16 mouse cellular contexts compared by ENCODE assay signal in genomic region chr7:80055781-80056180, GRCm38 (mm10). TPM values are rescaled to one million over a fixed set of nuclear protein-coding genes. Genes with fewer than 3 reads are reported as not detected.
A peak's percentile ranks its signal among the peaks of the same experiment; 100 is the strongest.
DNase-seq lines count a peak whose midpoint lies in the region; ATAC-seq and TF ChIP-seq lines count a peak whose summit lies in the region.
"Had no signal": no experiment of that assay in that cellular context is flagged by ENCODE, and none has a peak within 500 bp of the region (broad histone marks: within the 10 kb centered on the region; RNA-seq: fewer than 3 reads in every experiment).

No protein-coding gene starts in this region.

- H3K4me2 ChIP-seq in heart, embryonic 14.5 days (ENCODE audit: low read length), result 0 out of 2 replicates have a peak overlapping the region, but pooled peaks have one; percentile 11
- no peak overlapping the region for H3K4me2 ChIP-seq in kidney, embryonic 16.5 days (replicated peaks; ENCODE audit: low read depth, low read length)
- H3K4me2 ChIP-seq in kidney, embryonic 14.5 days (replicated peaks; ENCODE audit: low read depth, low read length), result no peak overlapping the region
- no peak overlapping the region for H3K4me2 ChIP-seq in midbrain, embryonic 11.5 days
- H3K4me2 ChIP-seq: limb, embryonic 15.5 days; neural tube, embryonic 13.5 days had no signal

- intact Hi-C loops in heart, postnatal 25 days (cut with DNase I), result no loop called here
- intact Hi-C loops in left cerebral cortex, postnatal 14 days (cut with DNase I), result no loop called here

- WGBS in heart, embryonic 14.5 days, result 76% methylated on average over 12 of the region's 12 CpGs
- WGBS in kidney, embryonic 16.5 days, result 65% methylated on average over 12 of the region's 12 CpGs
- 65% methylated on average over 12 of the region's 12 CpGs for WGBS in kidney, embryonic 14.5 days
- 85% methylated on average over 12 of the region's 12 CpGs for whole genome bisulfite sequencing in midbrain, embryonic 10.5 days
- WGBS in midbrain, embryonic 11.5 days, result 87% methylated on average over 12 of the region's 12 CpGs
- WGBS in small intestine, adult 2 months, result 56% methylated on average over 12 of the region's 12 CpGs

- no peak overlapping the region; a peak in 1 of 4 replicates for H3K27ac ChIP-seq in heart, embryonic 14.5 days (replicated peaks in 1 of 2; ENCODE audit: control insufficient read depth in 1 of 2, insufficient read depth in 1 of 2, low read depth in 2 of 2, low read length in 2 of 2)
- H3K27ac ChIP-seq in kidney, embryonic 16.5 days (ENCODE audit: low read length), result peak overlapping the region; percentile 89; the same call in 1 of the 2 replicates
- no peak overlapping the region for H3K27ac ChIP-seq in kidney, embryonic 14.5 days (ENCODE audit: low read depth, low read length)
- 0 out of 2 replicates have a peak overlapping the region, but pooled peaks have one; percentile 82 for H3K27ac ChIP-seq in midbrain, embryonic 10.5 days (replicated peaks)
- no peak overlapping the region for H3K27ac ChIP-seq in midbrain, embryonic 11.5 days (ENCODE audit: low read depth, low read length)
- H3K27ac ChIP-seq in small intestine, adult 2 months (ENCODE audit: insufficient read depth, low read depth, low read length), result peak overlapping the region; percentile 62
- H3K27ac ChIP-seq: neural tube, embryonic 13.5 days had no signal

- ATAC-seq in heart, embryonic 14.5 days (ENCODE audit: insufficient number of reproducible peaks, insufficient read depth, low FRiP score, low read depth), result no peak
- ATAC-seq in kidney, embryonic 16.5 days (ENCODE audit: low FRiP score, low TSS enrichment), result no peak
- no peak for ATAC-seq in kidney, embryonic 14.5 days (ENCODE audit: low FRiP score, low TSS enrichment)
- no peak for ATAC-seq in midbrain, embryonic 11.5 days (ENCODE audit: low FRiP score)
- ATAC-seq: forebrain, postnatal 0 days had no signal

- no peaks in the 10 kb centered on the region for H3K9me3 ChIP-seq in heart, embryonic 14.5 days (ENCODE audit: control insufficient read depth, low read length)
- H3K9me3 ChIP-seq in kidney, embryonic 16.5 days (ENCODE audit: low read length), result no peaks in the 10 kb centered on the region
- H3K9me3 ChIP-seq in kidney, embryonic 14.5 days (ENCODE audit: control insufficient read depth, low read length), result no peaks in the 10 kb centered on the region
- no peaks in the 10 kb centered on the region for H3K9me3 ChIP-seq in midbrain, embryonic 10.5 days (replicated peaks)
- H3K9me3 ChIP-seq in midbrain, embryonic 11.5 days (ENCODE audit: control insufficient read depth, low read length), result no peaks in the 10 kb centered on the region
- H3K9me3 ChIP-seq: limb, embryonic 15.5 days; neural tube, embryonic 13.5 days had no signal

- no peak for TF ChIP-seq CTCF in small intestine, adult 2 months (IDR thresholded peaks at IDR 0.05; ENCODE audit: extremely low read depth, insufficient read length, insufficient replicate concordance, low read depth, low read length)

- DNase-seq in heart, postnatal 25 days (ENCODE audit: low spot score), result no peak
- DNase-seq in midbrain, embryonic 10.5 days (ENCODE audit: low spot score), result no peak
- no peak for DNase-seq in midbrain, embryonic 11.5 days (ENCODE audit: low spot score, missing footprints)
- DNase-seq in left cerebral cortex, postnatal 14 days (ENCODE audit: low spot score in 2 of 2), result no peak
- DNase-seq: B cell, adult 2 months; forebrain, postnatal 0 days; gastrocnemius, postnatal 25 days; heart, postnatal 4 days; right cerebral cortex, postnatal 25 days; thymus, adult 18-20 months had no signal

- no peaks in the 10 kb centered on the region for H3K27me3 ChIP-seq in heart, embryonic 14.5 days (ENCODE audit: control insufficient read depth, insufficient read depth, low read length)
- H3K27me3 ChIP-seq in kidney, embryonic 16.5 days (ENCODE audit: insufficient read depth, low read length), result no peaks in the 10 kb centered on the region
- H3K27me3 ChIP-seq in kidney, embryonic 14.5 days (ENCODE audit: control insufficient read depth, insufficient read depth, low read length), result no peaks in the 10 kb centered on the region
- H3K27me3 ChIP-seq in midbrain, embryonic 10.5 days (ENCODE audit: low read depth, poor library complexity, severe bottlenecking), result no peaks in the 10 kb centered on the region
- no peaks in the 10 kb centered on the region for H3K27me3 ChIP-seq in midbrain, embryonic 11.5 days (ENCODE audit: control insufficient read depth, insufficient read depth, low read length)
- no peaks in the 10 kb centered on the region for H3K27me3 ChIP-seq in small intestine, adult 2 months (ENCODE audit: control insufficient read depth, insufficient read depth, low read length)
- H3K27me3 ChIP-seq: limb, embryonic 15.5 days; neural tube, embryonic 13.5 days had no signal

- no peak overlapping the region for H3K4me3 ChIP-seq in heart, embryonic 14.5 days (ENCODE audit: control insufficient read depth in 1 of 2, insufficient read depth in 1 of 2, low read depth in 1 of 2, low read length in 2 of 2)
- H3K4me3 ChIP-seq in kidney, embryonic 16.5 days (ENCODE audit: low read length), result no peak overlapping the region
- H3K4me3 ChIP-seq in kidney, embryonic 14.5 days (ENCODE audit: low read length), result no peak overlapping the region
- no peak overlapping the region for H3K4me3 ChIP-seq in midbrain, embryonic 10.5 days
- no peak overlapping the region for H3K4me3 ChIP-seq in midbrain, embryonic 11.5 days (ENCODE audit: low read depth, low read length)
- no peak overlapping the region for H3K4me3 ChIP-seq in small intestine, adult 2 months (ENCODE audit: low read depth, low read length)
- H3K4me3 ChIP-seq: limb, embryonic 15.5 days; neural tube, embryonic 13.5 days had no signal

- H3K9ac ChIP-seq in heart, embryonic 14.5 days (ENCODE audit: low read length), result no peak overlapping the region
- no peak overlapping the region for H3K9ac ChIP-seq in kidney, embryonic 16.5 days (replicated peaks; ENCODE audit: low read length)
- no peak overlapping the region for H3K9ac ChIP-seq in kidney, embryonic 14.5 days (ENCODE audit: low read depth, low read length)
- no peak overlapping the region for H3K9ac ChIP-seq in midbrain, embryonic 11.5 days (ENCODE audit: low read length)
- H3K9ac ChIP-seq: forebrain, postnatal 0 days; limb, embryonic 15.5 days had no signal

- H3K36me3 ChIP-seq in heart, embryonic 14.5 days (ENCODE audit: control insufficient read depth, insufficient read depth, low read length), result peaks cover 7% of the 10 kb centered on the region; the same call in 1 of the 2 replicates
- H3K36me3 ChIP-seq in kidney, embryonic 16.5 days (ENCODE audit: insufficient read depth, low read length), result no peaks in the 10 kb centered on the region
- no peaks in the 10 kb centered on the region; the same call in 1 of the 2 replicates for H3K36me3 ChIP-seq in kidney, embryonic 14.5 days (ENCODE audit: control insufficient read depth, insufficient read depth, low read length)
- H3K36me3 ChIP-seq in midbrain, embryonic 10.5 days, result peaks cover 30% of the 10 kb centered on the region
- no peaks in the 10 kb centered on the region for H3K36me3 ChIP-seq in midbrain, embryonic 11.5 days (ENCODE audit: control insufficient read depth, insufficient read depth, low read length)
- H3K36me3 ChIP-seq in small intestine, adult 2 months (ENCODE audit: control insufficient read depth, insufficient read depth, low read length), result peaks cover 3% of the 10 kb centered on the region; the same call in 1 of the 2 replicates
- H3K36me3 ChIP-seq: limb, embryonic 15.5 days; neural tube, embryonic 13.5 days had no signal

- peaks cover 63 to 76% of the 10 kb centered on the region in 2 experiments for H3K4me1 ChIP-seq in heart, embryonic 14.5 days (ENCODE audit: control insufficient read depth in 2 of 2, insufficient read depth in 2 of 2, low read length in 2 of 2)
- peaks cover 76% of the 10 kb centered on the region for H3K4me1 ChIP-seq in kidney, embryonic 16.5 days (ENCODE audit: insufficient read depth, low read length)
- H3K4me1 ChIP-seq in kidney, embryonic 14.5 days (ENCODE audit: control insufficient read depth, insufficient read depth, low read length), result peaks cover 60% of the 10 kb centered on the region
- peaks cover 68% of the 10 kb centered on the region for H3K4me1 ChIP-seq in midbrain, embryonic 10.5 days
- peaks cover 33% of the 10 kb centered on the region for H3K4me1 ChIP-seq in midbrain, embryonic 11.5 days (ENCODE audit: control insufficient read depth, insufficient read depth, low read length)
- peaks cover 72% of the 10 kb centered on the region for H3K4me1 ChIP-seq in small intestine, adult 2 months (ENCODE audit: control insufficient read depth, insufficient read depth, insufficient read length, low read length)

- no peak for TF ChIP-seq POLR2A in small intestine, adult 2 months (IDR thresholded peaks at IDR 0.05; ENCODE audit: low read depth, low read length)

RNA-seq across cellular contexts. Expression of gene Zfp710, which starts 31.2 kb away (rescaled TPM):
- 11.5 and 12.2 TPM in 2 replicates for polyA plus RNA-seq in heart, embryonic 14.5 days (2014; fragmentation: Nextera tagmentation; extraction: Ambion mirVana)
- total RNA-seq in heart, postnatal 25 days (2021), result 10 to 100 TPM; 27.7 to 29.9 TPM
- polyA plus RNA-seq in kidney, embryonic 16.5 days (2015; fragmentation: Nextera tagmentation; extraction: Ambion mirVana), result 22.6 and 24.7 TPM in 2 replicates
- polyA plus RNA-seq in kidney, embryonic 14.5 days (2014; fragmentation: Nextera tagmentation; extraction: Ambion mirVana), result 23.6 and 25.7 TPM in 2 replicates
- polyA plus RNA-seq in midbrain, embryonic 10.5 days (2016; fragmentation: Nextera tagmentation; extraction: Ambion mirVana), result 32.7 and 34.2 TPM in 2 replicates
- polyA plus RNA-seq in midbrain, embryonic 11.5 days (2014; fragmentation: Nextera tagmentation; extraction: Ambion mirVana), result 25.6 and 31.3 TPM in 2 replicates
- polyA plus RNA-seq in small intestine, adult 2 months (2012; rRNA removed), result 34.9 and 67.9 TPM in 2 replicates
- total RNA-seq in left cerebral cortex, postnatal 14 days (2021), result 10 to 100 TPM; 15.7 to 16.0 TPM

RNA-seq across cellular contexts. Expression of gene Idh2, which starts 59.4 kb away (rescaled TPM):
- polyA plus RNA-seq in heart, embryonic 14.5 days (2014; fragmentation: Nextera tagmentation; extraction: Ambion mirVana), result 2,473 and 2,606 TPM in 2 replicates
- 1,000 to 10,000 TPM; 1,585 to 1,668 TPM for total RNA-seq in heart, postnatal 25 days (2021)
- polyA plus RNA-seq in kidney, embryonic 16.5 days (2015; fragmentation: Nextera tagmentation; extraction: Ambion mirVana), result 782 and 850 TPM in 2 replicates
- polyA plus RNA-seq in kidney, embryonic 14.5 days (2014; fragmentation: Nextera tagmentation; extraction: Ambion mirVana), result 549 and 658 TPM in 2 replicates
- polyA plus RNA-seq in midbrain, embryonic 10.5 days (2016; fragmentation: Nextera tagmentation; extraction: Ambion mirVana), result 428 and 429 TPM in 2 replicates
- polyA plus RNA-seq in midbrain, embryonic 11.5 days (2014; fragmentation: Nextera tagmentation; extraction: Ambion mirVana), result 349 and 357 TPM in 2 replicates
- 57.2 and 82.3 TPM in 2 replicates for polyA plus RNA-seq in small intestine, adult 2 months (2012; rRNA removed)
- 10 to 100 TPM; 48.1 to 50.3 TPM for total RNA-seq in left cerebral cortex, postnatal 14 days (2021)

Comparison
In these comparisons a context has a peak if more than half of its experiments do, and no peak if none do; other contexts are left out.
1. H3K27ac ChIP-seq: peak in kidney, embryonic 16.5 days (single experiment), midbrain, embryonic 10.5 days (single experiment) and small intestine, adult 2 months (single experiment); none in heart, embryonic 14.5 days (0 of 2), kidney, embryonic 14.5 days (single experiment) and midbrain, embryonic 11.5 days (single experiment).